In genomic region chr6:82723321-82723720, GRCm38 (mm10) we compare ENCODE assay signal across 9 mouse cellular contexts. TPM values are rescaled to one million over a fixed set of nuclear protein-coding genes. Genes with fewer than 3 reads are reported as not detected.
DNase-seq lines count a peak whose midpoint lies in the region; ATAC-seq lines count a peak whose summit lies in the region.
"Had no signal": no experiment of that assay in that cellular context is flagged by ENCODE, and none has a peak within 500 bp of the region (broad histone marks: within the 10 kb centered on the region; RNA-seq: fewer than 3 reads in every experiment).

No protein-coding gene starts in this region.

- H3K27me3 ChIP-seq in hindbrain, embryonic 15.5 days: no peaks in the 10 kb centered on the region
- no peaks in the 10 kb centered on the region for H3K27me3 ChIP-seq in hindbrain, embryonic 12.5 days
- no peaks in the 10 kb centered on the region for H3K27me3 ChIP-seq in limb, embryonic 12.5 days
- no peaks in the 10 kb centered on the region for H3K27me3 ChIP-seq in neural tube, embryonic 11.5 days (ENCODE audit: control insufficient read depth, insufficient read depth, low read length)

- WGBS in hindbrain, embryonic 15.5 days: 55% methylated on average over 5 of the region's 5 CpGs
- 46% methylated on average over 5 of the region's 5 CpGs for WGBS in hindbrain, embryonic 12.5 days
- 45% methylated on average over 5 of the region's 5 CpGs for WGBS in limb, embryonic 12.5 days
- WGBS in neural tube, embryonic 11.5 days: 56% methylated on average over 5 of the region's 5 CpGs

- H3K4me2 ChIP-seq in hindbrain, embryonic 15.5 days: no peak overlapping the region
- no peak overlapping the region for H3K4me2 ChIP-seq in hindbrain, embryonic 12.5 days (replicated peaks)
- no peak overlapping the region for H3K4me2 ChIP-seq in limb, embryonic 12.5 days
- H3K4me2 ChIP-seq in neural tube, embryonic 11.5 days (ENCODE audit: low read depth): no peak overlapping the region

- H3K9me3 ChIP-seq in hindbrain, embryonic 15.5 days: no peaks in the 10 kb centered on the region
- H3K9me3 ChIP-seq in hindbrain, embryonic 12.5 days (replicated peaks): no peaks in the 10 kb centered on the region
- H3K9me3 ChIP-seq in limb, embryonic 12.5 days: no peaks in the 10 kb centered on the region
- no peaks in the 10 kb centered on the region for H3K9me3 ChIP-seq in neural tube, embryonic 11.5 days (ENCODE audit: control insufficient read depth, low read length)

- no peak overlapping the region for H3K9ac ChIP-seq in hindbrain, embryonic 15.5 days
- H3K9ac ChIP-seq in hindbrain, embryonic 12.5 days: no peak overlapping the region
- H3K9ac ChIP-seq in limb, embryonic 12.5 days (replicated peaks): 0 out of 2 replicates have a peak overlapping the region, but pooled peaks have one; percentile 19
- peak overlapping the region; percentile 32; the same call in 1 of the 2 replicates for H3K9ac ChIP-seq in neural tube, embryonic 11.5 days (ENCODE audit: low read length)

- no peaks in the 10 kb centered on the region for H3K36me3 ChIP-seq in hindbrain, embryonic 15.5 days
- H3K36me3 ChIP-seq in hindbrain, embryonic 12.5 days: 0 out of 2 replicates have a peak, but pooled peaks cover 13% of the 10 kb centered on the region
- H3K36me3 ChIP-seq in limb, embryonic 12.5 days: peaks cover 34% of the 10 kb centered on the region
- no peaks in the 10 kb centered on the region for H3K36me3 ChIP-seq in neural tube, embryonic 11.5 days (ENCODE audit: control insufficient read depth, insufficient read depth, low read length)

- H3K4me1 ChIP-seq in hindbrain, embryonic 15.5 days (replicated peaks): peaks cover 8% of the 10 kb centered on the region; the same call in 1 of the 2 replicates
- H3K4me1 ChIP-seq in hindbrain, embryonic 12.5 days: peaks cover 8% of the 10 kb centered on the region
- H3K4me1 ChIP-seq in limb, embryonic 12.5 days (replicated peaks): peaks cover 15% of the 10 kb centered on the region
- H3K4me1 ChIP-seq in neural tube, embryonic 11.5 days (ENCODE audit: control insufficient read depth, insufficient read depth, low read length): no peaks in the 10 kb centered on the region

- DNase-seq in embryo, embryonic 10 days (ENCODE audit: low spot score): peak; percentile 69
- DNase-seq in neural tube, embryonic 11.5 days (ENCODE audit: low spot score): peak; percentile 32
- DNase-seq in cerebellum, postnatal 36 days: no peak
- DNase-seq in spleen, postnatal 36 days (ENCODE audit: low spot score in 2 of 2): no peak
- no peak for DNase-seq in adrenal gland, postnatal 14 days
- DNase-seq: right cerebral cortex, postnatal 4 days had no signal

- ATAC-seq in hindbrain, embryonic 15.5 days (ENCODE audit: low FRiP score, low read depth): no peak
- ATAC-seq in hindbrain, embryonic 12.5 days (ENCODE audit: low FRiP score): no peak
- peak; percentile 78 for ATAC-seq in limb, embryonic 12.5 days (ENCODE audit: insufficient number of reproducible peaks, insufficient read depth, low FRiP score, low TSS enrichment, low read depth)
- no peak for ATAC-seq in neural tube, embryonic 11.5 days (ENCODE audit: insufficient read depth, low FRiP score, low TSS enrichment)

- 0 out of 2 replicates have a peak overlapping the region, but pooled peaks have one; percentile 8 for H3K27ac ChIP-seq in hindbrain, embryonic 15.5 days (replicated peaks)
- no peak overlapping the region for H3K27ac ChIP-seq in hindbrain, embryonic 12.5 days
- H3K27ac ChIP-seq in limb, embryonic 12.5 days: peak overlapping the region; percentile 85
- H3K27ac ChIP-seq in neural tube, embryonic 11.5 days (ENCODE audit: low read depth, low read length): no peak overlapping the region

- H3K4me3 ChIP-seq in hindbrain, embryonic 15.5 days: no peak overlapping the region
- H3K4me3 ChIP-seq in hindbrain, embryonic 12.5 days: no peak overlapping the region
- no peak overlapping the region for H3K4me3 ChIP-seq in limb, embryonic 12.5 days (replicated peaks)
- H3K4me3 ChIP-seq in neural tube, embryonic 11.5 days (ENCODE audit: low read depth, low read length): no peak overlapping the region

RNA-seq across cellular contexts. Expression of gene Pole4, which starts 18.2 kb away (rescaled TPM):
- polyA plus RNA-seq in hindbrain, embryonic 15.5 days (2015; fragmentation: Nextera tagmentation; extraction: Ambion mirVana): 125 and 130 TPM in 2 replicates
- 94.6 and 99.0 TPM in 2 replicates for polyA plus RNA-seq in hindbrain, embryonic 12.5 days (2016; fragmentation: Nextera tagmentation; extraction: Ambion mirVana)
- 101 and 104 TPM in 2 replicates for polyA plus RNA-seq in limb, embryonic 12.5 days (2016; fragmentation: Nextera tagmentation; extraction: Ambion mirVana)
- polyA plus RNA-seq in neural tube, embryonic 11.5 days (2014; fragmentation: Nextera tagmentation; extraction: Ambion mirVana): 102 and 104 TPM in 2 replicates
- 39.5 and 42.3 TPM in 2 replicates for total RNA-seq in adrenal gland, postnatal 14 days (2021)

RNA-seq across cellular contexts. Expression of gene Hk2, which starts 50.9 kb away (rescaled TPM):
- 3.5 and 4.1 TPM in 2 replicates for polyA plus RNA-seq in hindbrain, embryonic 15.5 days (2015; fragmentation: Nextera tagmentation; extraction: Ambion mirVana)
- polyA plus RNA-seq in hindbrain, embryonic 12.5 days (2016; fragmentation: Nextera tagmentation; extraction: Ambion mirVana): 9.5 and 11.8 TPM in 2 replicates
- polyA plus RNA-seq in limb, embryonic 12.5 days (2016; fragmentation: Nextera tagmentation; extraction: Ambion mirVana): 19.2 and 20.1 TPM in 2 replicates
- 15.6 and 19.3 TPM in 2 replicates for polyA plus RNA-seq in neural tube, embryonic 11.5 days (2014; fragmentation: Nextera tagmentation; extraction: Ambion mirVana)
- 123 and 126 TPM in 2 replicates for total RNA-seq in adrenal gland, postnatal 14 days (2021)

Comparison
In these comparisons a context has a peak if more than half of its experiments do, and no peak if none do; other contexts are left out.
1. H3K27ac ChIP-seq: peak in hindbrain, embryonic 15.5 days (single experiment) and limb, embryonic 12.5 days (single experiment); none in hindbrain, embryonic 12.5 days (single experiment) and neural tube, embryonic 11.5 days (single experiment).
2. H3K9ac ChIP-seq: peak in limb, embryonic 12.5 days (single experiment) and neural tube, embryonic 11.5 days (single experiment); none in hindbrain, embryonic 15.5 days (single experiment) and hindbrain, embryonic 12.5 days (single experiment).
3. DNase-seq: peak in embryo, embryonic 10 days (single experiment) and neural tube, embryonic 11.5 days (single experiment); none in cerebellum, postnatal 36 days (0 of 2), spleen, postnatal 36 days (0 of 2) and adrenal gland, postnatal 14 days (single experiment).